Mouse (Mus musculus): ENCODE data around the gene Plekhm3.

Plekhm3 gene

DNA sequence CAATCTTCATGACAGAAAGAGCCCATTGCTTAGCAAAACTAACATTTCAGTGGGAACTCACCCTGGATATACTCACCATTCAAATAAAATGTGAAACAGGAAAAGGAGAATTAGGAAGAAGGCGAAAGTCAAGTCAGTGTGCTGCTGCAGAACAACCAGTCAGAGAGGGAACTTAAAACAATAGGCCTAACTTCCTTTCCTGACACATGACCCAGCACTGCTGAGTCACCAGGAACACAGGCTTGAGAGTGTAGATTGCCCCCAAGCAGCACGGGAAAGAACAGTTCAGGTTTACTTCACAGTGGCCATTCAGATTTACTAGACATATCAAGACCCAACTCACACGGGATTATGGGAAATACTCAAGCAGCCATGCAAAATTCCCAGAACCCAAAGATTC lies 80.3 kb downstream of the Plekhm3 start:
- no peak for DNase-seq (ENCODE audit: low spot score in 2 of 2)

GRCm38 (mm10) chr1:64875712-64876111 lies 80.9 kb downstream of the Plekhm3 start:
- no peak for DNase-seq (ENCODE audit: low spot score in 2 of 2)

- no peak for DNase-seq (ENCODE audit: low spot score in 2 of 2)
These were observed 81.5 kb downstream of the Plekhm3 start for GRCm38 (mm10) chr1:64875156-64875555.

- no peak for DNase-seq (ENCODE audit: low spot score in 2 of 2)
These were observed 84.7 kb downstream of the Plekhm3 start for GRCm38 (mm10) chr1:64871956-64872355.

DNA sequence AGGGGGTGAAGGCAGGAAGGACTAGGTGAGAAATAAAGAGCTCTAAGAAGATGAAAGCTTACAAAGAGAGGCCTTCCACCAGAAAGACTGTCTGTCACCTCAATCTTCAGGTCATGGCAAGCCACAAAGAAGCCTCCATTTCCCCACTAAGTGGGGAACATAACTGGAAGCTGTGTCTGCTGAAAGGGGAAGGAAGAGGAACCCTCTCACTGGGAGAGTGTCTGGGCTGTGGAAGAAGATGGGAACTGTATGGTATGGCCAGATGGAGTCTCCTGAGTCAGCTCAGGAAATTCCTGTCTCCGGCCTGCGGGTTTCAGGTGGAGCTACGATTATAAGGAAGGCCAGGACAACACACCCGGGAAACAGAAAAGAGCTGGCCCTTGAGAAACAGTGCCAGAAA lies 88.9 kb downstream of the Plekhm3 start:
- no peak for DNase-seq (ENCODE audit: low spot score in 2 of 2)

DNA sequence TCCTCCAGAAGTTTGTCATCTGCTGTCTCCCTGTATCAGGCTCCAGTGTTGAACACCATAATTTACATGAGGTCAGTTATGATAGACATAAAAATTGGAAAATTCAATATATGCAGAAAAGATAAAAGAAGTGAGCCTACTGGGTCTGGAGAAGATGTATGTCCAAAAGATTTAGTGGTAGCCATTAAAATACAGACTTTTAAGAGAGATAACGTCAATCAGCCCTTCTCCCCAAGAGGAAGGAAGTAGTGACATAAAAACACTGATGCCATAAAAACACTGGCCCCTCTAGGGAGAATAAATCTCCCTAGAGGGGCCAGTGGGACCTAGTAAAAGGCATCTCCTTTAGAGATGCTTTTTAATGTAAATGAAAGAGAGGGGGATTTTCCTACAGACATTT lies 90.5 kb downstream of the Plekhm3 start:
- DNase-seq (ENCODE audit: low spot score in 2 of 2), result no peak

DNA sequence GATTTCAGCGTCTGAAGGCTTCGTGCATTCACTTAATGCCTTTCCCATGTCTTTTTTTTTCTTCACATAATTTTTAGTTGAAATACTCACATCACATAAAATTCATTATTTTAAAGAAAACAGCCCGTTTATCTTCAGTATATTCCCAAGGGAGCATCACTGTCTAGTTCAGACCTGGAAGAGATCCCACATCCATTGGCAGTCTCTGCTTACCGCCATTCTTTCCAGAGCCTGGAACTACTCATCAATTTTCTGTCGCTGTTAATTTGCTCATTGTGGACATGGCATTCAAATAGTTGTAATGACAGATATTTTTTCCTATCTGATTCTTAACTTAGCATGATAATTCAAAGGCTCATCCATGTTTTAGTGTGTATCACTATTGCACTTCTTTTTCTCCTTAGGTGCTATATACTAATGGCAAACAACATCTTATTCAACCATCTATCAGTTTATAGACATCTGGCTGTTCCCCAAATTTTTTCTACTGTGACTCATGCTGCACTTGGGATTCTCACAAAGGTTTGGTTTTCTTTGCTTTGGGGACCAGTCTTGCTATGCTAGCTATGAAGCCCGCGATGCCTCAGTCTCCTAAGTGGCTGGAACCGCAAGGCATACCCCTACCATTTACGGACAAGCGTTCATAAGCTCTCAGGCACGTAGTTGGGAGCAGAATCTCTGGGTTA lies 96.2 kb downstream of the Plekhm3 start:
- no peak for DNase-seq (ENCODE audit: low spot score in 2 of 2)

GRCm38 (mm10) chr1:64859826-64860225 lies 96.8 kb downstream of the Plekhm3 start:
- DNase-seq (ENCODE audit: low spot score in 2 of 2), result no peak

GRCm38 (mm10) chr1:64854835-64855234 lies 101.8 kb downstream of the Plekhm3 start:
- DNase-seq (ENCODE audit: low spot score in 2 of 2), result no peak

DNA sequence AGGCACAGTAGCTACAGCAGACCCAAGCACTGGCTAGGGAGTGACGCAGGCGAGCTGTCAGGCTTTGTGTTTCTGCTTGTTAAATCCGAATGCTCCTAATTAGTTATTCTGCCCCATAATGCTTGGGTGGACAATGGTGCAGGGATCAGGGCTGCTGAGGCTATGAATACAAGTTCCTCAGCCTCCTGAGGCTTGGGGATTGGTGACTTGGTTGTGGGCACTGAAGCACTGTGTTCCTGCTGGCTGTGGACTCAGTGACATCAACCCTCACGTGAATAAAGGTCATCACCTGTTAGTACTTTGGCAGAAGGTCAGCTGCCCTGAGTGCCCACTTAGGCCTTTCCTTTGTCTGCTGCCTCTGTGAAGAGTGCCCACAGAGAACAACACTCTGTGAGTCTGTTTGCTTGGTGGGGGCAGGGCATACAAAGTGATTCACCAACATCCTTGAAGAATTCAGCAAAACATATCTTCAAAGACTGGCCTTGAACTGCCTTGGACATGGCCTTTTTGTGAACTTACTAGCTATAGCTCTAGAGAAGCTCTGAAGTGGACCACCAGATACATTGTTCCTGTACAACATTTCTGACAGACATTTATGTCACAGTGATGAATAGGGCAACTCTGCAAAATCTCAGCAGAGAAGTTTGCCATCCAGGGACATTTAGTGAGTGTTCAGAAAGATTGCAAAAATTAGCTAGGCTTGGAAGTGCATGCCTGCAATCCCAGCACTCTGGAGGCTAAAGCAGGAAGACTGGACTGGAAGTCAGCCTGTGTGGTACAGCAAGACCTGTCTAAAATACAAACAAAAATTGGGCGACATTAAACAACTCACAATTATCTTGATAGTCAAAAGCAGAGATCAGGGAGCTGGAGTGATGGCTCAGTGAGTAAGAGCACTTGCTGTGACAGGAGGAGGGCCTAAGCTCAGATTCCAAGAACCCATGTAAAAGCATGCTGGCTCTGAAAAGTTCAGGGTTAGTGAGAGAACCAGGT lies 102.6 kb downstream of the Plekhm3 start:
- DNase-seq (ENCODE audit: low spot score in 2 of 2), result no peak

- DNase-seq (ENCODE audit: low spot score in 2 of 2), result no peak
These were observed 103.4 kb downstream of the Plekhm3 start for GRCm38 (mm10) chr1:64853244-64853643.

DNA sequence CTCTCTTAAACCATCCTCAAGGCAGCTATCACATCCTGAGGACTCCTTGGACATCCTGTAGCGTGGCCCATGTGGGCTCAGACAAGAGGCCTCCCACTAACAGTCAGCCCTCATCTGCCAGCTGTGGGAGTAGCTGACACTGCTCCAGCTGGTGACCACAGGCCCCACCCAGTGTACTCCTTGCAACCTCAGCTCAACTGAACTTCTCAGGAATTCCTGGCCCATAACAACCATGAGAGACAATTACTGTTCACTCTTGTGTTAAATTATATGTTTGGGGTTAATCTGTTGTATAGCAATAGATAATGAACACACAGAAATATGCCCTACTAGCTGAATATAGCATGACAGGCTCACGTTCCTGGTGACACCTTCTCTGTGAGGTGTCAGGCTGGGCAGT lies 104.4 kb downstream of the Plekhm3 start:
- DNase-seq (ENCODE audit: low spot score in 2 of 2), result no peak

DNA sequence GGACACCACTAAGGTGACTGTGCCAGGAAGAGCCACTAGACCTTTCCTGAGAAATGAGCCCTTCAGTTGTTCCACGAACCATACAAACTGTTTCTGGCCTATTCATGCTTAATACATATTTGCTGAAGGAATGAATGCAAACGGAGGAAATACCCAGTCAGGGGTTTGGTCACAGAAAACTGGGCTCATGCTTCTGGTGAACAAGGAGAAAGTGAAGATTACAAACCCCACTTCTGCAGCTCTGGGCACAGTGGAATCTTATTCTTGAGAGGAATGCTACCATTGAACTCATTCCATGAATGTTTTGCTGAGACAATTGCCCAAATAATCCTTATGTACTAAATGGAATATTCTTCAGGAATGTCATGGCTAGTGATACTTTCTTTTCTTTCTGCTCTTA lies 106.3 kb downstream of the Plekhm3 start:
- DNase-seq (ENCODE audit: low spot score in 2 of 2), result no peak

DNA sequence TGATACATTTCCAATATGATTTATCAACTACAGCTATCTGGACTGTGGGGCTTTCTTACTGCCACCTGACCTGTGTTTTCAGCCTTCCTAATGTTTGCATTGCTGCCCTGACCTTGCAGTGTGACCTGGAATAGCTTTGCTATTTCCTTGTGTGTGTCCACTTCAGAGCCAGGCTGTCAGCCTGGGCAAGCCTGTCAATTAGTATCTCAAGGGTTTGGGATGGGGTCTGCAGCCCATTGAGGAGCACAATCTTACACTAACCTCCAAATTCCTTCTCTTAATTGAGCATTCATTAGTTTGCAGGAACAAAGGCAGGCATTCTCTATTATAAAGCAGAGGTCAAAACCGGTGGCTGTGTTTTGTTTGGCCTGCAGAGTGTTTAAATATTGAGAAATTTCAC lies 107.6 kb downstream of the Plekhm3 start:
- DNase-seq (ENCODE audit: low spot score in 2 of 2), result no peak

GRCm38 (mm10) chr1:64848081-64848480 lies 108.5 kb downstream of the Plekhm3 start:
- no peak for DNase-seq (ENCODE audit: low spot score in 2 of 2)

- no peak for DNase-seq (ENCODE audit: low spot score in 2 of 2)
These were observed 109.1 kb downstream of the Plekhm3 start for GRCm38 (mm10) chr1:64847565-64847964.

GRCm38 (mm10) chr1:64844978-64845377 lies 111.6 kb downstream of the Plekhm3 start:
- DNase-seq (ENCODE audit: low spot score in 2 of 2), result no peak

DNA sequence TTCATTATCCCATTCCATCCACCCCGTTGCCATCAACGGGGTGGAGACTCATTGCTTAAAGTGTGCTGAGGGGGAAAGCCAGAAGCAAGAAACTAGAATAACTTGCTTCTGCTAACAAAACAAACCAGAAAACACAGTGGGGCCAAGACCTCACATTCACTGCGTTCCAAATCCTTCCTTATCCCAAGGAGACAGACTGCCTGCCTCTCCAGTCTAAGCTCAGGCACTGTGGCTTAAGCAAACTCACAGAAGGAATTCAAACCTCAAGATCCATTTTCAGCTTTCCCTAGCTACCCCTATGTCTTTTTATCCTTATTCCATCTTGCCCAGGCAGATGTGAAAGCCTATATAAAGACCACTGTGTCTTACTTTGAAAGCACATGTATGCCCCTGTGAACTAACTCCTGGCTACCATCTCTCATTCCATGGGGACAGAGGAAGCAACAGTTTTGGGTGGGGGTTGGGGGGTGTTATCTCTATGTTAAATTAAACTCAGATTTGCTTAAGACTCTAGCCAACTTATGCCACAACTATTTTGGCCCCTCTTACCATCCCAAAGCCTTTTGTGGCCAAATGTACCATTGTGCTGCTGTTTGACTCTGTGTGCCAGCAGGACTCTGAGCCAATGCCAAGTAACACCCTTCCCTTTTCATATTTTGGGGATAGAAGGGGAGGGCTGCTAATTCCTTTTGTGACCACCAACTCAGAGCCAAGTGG lies 112.6 kb downstream of the Plekhm3 start:
- DNase-seq (ENCODE audit: low spot score in 2 of 2), result no peak

DNA sequence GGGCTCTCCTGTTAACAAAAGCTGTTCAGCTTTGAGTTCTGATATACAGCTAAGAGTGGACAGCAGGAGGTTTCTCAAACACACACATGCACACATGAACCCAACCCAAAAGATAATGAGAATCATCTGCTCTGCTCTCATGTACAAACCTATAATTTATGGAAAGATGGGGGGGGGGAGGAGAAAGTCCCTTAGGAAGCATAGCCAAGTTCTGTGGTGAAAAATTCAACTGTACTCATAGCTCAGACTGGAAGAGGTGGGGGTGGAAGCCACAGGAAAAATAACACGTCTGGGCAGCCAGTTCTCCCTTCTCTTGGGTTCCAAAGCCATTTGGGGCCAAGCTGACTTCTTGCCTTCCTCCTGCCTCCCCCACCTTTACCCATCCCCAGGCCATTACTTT lies 115.7 kb downstream of the Plekhm3 start:
- no peak for DNase-seq (ENCODE audit: low spot score in 2 of 2)

GRCm38 (mm10) chr1:64836584-64836983 lies 120.0 kb downstream of the Plekhm3 start:
- no peak for DNase-seq (ENCODE audit: low spot score in 2 of 2)

DNA sequence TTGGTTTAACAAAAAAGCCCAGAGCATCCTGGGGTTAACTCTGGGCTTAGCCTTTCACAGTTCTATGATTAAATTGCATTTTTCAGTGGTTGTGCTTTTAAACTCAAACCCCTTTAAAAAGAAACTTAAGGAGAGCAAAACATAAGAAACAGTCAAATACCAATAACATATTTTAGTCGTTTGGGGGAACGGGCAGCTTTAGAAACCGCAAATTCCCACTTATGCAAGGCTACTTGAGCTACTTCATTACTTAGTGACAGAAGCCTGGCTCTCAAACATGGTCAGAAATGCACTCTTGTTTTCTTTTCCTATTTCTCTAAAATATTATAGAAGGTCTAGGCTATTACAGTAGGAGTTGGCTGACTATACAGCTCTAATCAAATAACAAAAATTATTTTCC lies 120.5 kb downstream of the Plekhm3 start:
- DNase-seq (ENCODE audit: low spot score in 2 of 2), result no peak

GRCm38 (mm10) chr1:64831552-64831951 lies 125.1 kb downstream of the Plekhm3 start:
- DNase-seq (ENCODE audit: low spot score in 2 of 2), result no peak

Data from natural killer cell, adult 2 months (primary cell).